In the genomic region with DNA sequence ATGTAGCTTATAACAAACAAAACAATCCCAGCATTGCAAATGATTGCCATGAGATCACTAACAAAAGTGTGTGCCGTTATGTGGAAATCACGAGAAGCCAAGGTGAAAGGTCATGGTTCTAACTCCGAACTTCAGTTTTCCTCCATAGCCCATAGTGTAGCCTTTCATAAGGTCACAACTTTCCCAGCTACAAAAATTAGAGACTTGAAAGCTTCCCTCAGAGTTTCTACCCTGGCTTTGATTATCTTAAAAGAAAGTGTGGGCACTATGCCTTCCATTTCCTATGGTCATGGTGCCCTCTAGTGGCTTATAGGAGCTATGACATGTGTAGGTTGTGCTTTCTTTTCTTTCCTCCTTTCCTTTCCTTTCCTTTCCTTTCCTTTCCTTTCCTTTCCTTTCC, we compare ENCODE assay signal across 8 mouse cellular contexts.
DNase-seq lines count a peak whose midpoint lies in the region; ATAC-seq lines count a peak whose summit lies in the region.

No protein-coding gene starts in this region.

- no peaks in the 10 kb centered on the region for H3K36me3 ChIP-seq in hindbrain, embryonic 16.5 days (ENCODE audit: control insufficient read depth, insufficient read depth, low read length)
- H3K36me3 ChIP-seq in hindbrain, embryonic 13.5 days: no peaks in the 10 kb centered on the region
- no peaks in the 10 kb centered on the region for H3K36me3 ChIP-seq in embryonic facial prominence, embryonic 14.5 days (ENCODE audit: control insufficient read depth, insufficient read depth, low read length)
- no peaks in the 10 kb centered on the region for H3K36me3 ChIP-seq in midbrain, embryonic 15.5 days (replicated peaks)

- peak; percentile 58 for DNase-seq in ES-CJ7 (ENCODE audit: low read depth, low spot score)
- peak; percentile 67 for DNase-seq in embryonic facial prominence, embryonic 14.5 days (ENCODE audit: low spot score)
- DNase-seq in adrenal gland, postnatal 14 days: no peak
- DNase-seq in right cerebral cortex, postnatal 4 days: no peak
- DNase-seq in ovary, postnatal 14 days (ENCODE audit: low spot score): no peak

- ATAC-seq in hindbrain, embryonic 16.5 days: peak; percentile 59; the same call in 1 of the 2 replicates
- ATAC-seq in hindbrain, embryonic 13.5 days (ENCODE audit: low FRiP score): no peak
- no peak for ATAC-seq in embryonic facial prominence, embryonic 14.5 days (ENCODE audit: low read depth)
- ATAC-seq in midbrain, embryonic 15.5 days (replicated peaks): peak; percentile 78

- no peaks in the 10 kb centered on the region for H3K9me3 ChIP-seq in hindbrain, embryonic 16.5 days (ENCODE audit: control insufficient read depth, low read length)
- H3K9me3 ChIP-seq in hindbrain, embryonic 13.5 days: no peaks in the 10 kb centered on the region
- H3K9me3 ChIP-seq in embryonic facial prominence, embryonic 14.5 days (ENCODE audit: control insufficient read depth, low read length): peaks cover under 1% of the 10 kb centered on the region; the same call in 1 of the 2 replicates
- no peaks in the 10 kb centered on the region for H3K9me3 ChIP-seq in midbrain, embryonic 15.5 days

- H3K4me3 ChIP-seq in hindbrain, embryonic 16.5 days (ENCODE audit: low read length): no peak overlapping the region
- no peak overlapping the region for H3K4me3 ChIP-seq in hindbrain, embryonic 13.5 days
- H3K4me3 ChIP-seq in embryonic facial prominence, embryonic 14.5 days (ENCODE audit: low read depth, low read length): no peak overlapping the region
- no peak overlapping the region for H3K4me3 ChIP-seq in midbrain, embryonic 15.5 days

- WGBS in hindbrain, embryonic 16.5 days: 12% methylated on average over 3 of the region's 3 CpGs
- 18% methylated on average over 3 of the region's 3 CpGs for WGBS in hindbrain, embryonic 13.5 days
- 30% methylated on average over 3 of the region's 3 CpGs for WGBS in embryonic facial prominence, embryonic 14.5 days
- WGBS in midbrain, embryonic 15.5 days: 27% methylated on average over 3 of the region's 3 CpGs

- H3K27me3 ChIP-seq in hindbrain, embryonic 16.5 days (replicated peaks; ENCODE audit: control insufficient read depth, insufficient read depth, low read length): no peaks in the 10 kb centered on the region
- H3K27me3 ChIP-seq in hindbrain, embryonic 13.5 days: no peaks in the 10 kb centered on the region
- H3K27me3 ChIP-seq in embryonic facial prominence, embryonic 14.5 days (replicated peaks; ENCODE audit: control insufficient read depth, insufficient read depth, low read length): no peaks in the 10 kb centered on the region
- no peaks in the 10 kb centered on the region for H3K27me3 ChIP-seq in midbrain, embryonic 15.5 days (replicated peaks)

- no peak overlapping the region for H3K9ac ChIP-seq in hindbrain, embryonic 16.5 days (ENCODE audit: low read depth, low read length)
- H3K9ac ChIP-seq in hindbrain, embryonic 13.5 days: no peak overlapping the region
- no peak overlapping the region for H3K9ac ChIP-seq in embryonic facial prominence, embryonic 14.5 days (ENCODE audit: low read depth, low read length)
- H3K9ac ChIP-seq in midbrain, embryonic 15.5 days: no peak overlapping the region

- no peak overlapping the region for H3K27ac ChIP-seq in hindbrain, embryonic 16.5 days (ENCODE audit: low read depth, low read length)
- H3K27ac ChIP-seq in hindbrain, embryonic 13.5 days: no peak overlapping the region
- 0 out of 2 replicates have a peak overlapping the region, but pooled peaks have one; percentile 3 for H3K27ac ChIP-seq in embryonic facial prominence, embryonic 14.5 days (replicated peaks; ENCODE audit: low read depth, low read length)
- H3K27ac ChIP-seq in midbrain, embryonic 15.5 days: no peak overlapping the region

- no peak overlapping the region for H3K4me2 ChIP-seq in hindbrain, embryonic 16.5 days (ENCODE audit: low read length)
- no peak overlapping the region for H3K4me2 ChIP-seq in hindbrain, embryonic 13.5 days
- H3K4me2 ChIP-seq in embryonic facial prominence, embryonic 14.5 days (ENCODE audit: low read depth, low read length): no peak overlapping the region
- no peak overlapping the region for H3K4me2 ChIP-seq in midbrain, embryonic 15.5 days

- H3K4me1 ChIP-seq in hindbrain, embryonic 16.5 days (ENCODE audit: control insufficient read depth, insufficient read depth, low read depth, low read length): peaks cover 3% of the 10 kb centered on the region; the same call in 1 of the 2 replicates
- no peaks in the 10 kb centered on the region for H3K4me1 ChIP-seq in hindbrain, embryonic 13.5 days (replicated peaks)
- no peaks in the 10 kb centered on the region for H3K4me1 ChIP-seq in embryonic facial prominence, embryonic 14.5 days (ENCODE audit: control insufficient read depth, insufficient read depth, low read length)
- peaks cover 9% of the 10 kb centered on the region; the same call in 1 of the 2 replicates for H3K4me1 ChIP-seq in midbrain, embryonic 15.5 days

Comparison
In these comparisons a context has a peak if more than half of its experiments do, and no peak if none do; other contexts are left out.
1. ATAC-seq: peak in hindbrain, embryonic 16.5 days (single experiment) and midbrain, embryonic 15.5 days (single experiment); none in hindbrain, embryonic 13.5 days (single experiment) and embryonic facial prominence, embryonic 14.5 days (single experiment).
2. DNase-seq: peak in ES-CJ7 (single experiment) and embryonic facial prominence, embryonic 14.5 days (single experiment); none in adrenal gland, postnatal 14 days (single experiment), right cerebral cortex, postnatal 4 days (single experiment) and ovary, postnatal 14 days (single experiment).